Mouse (Mus musculus) brain, embryonic 14.5 days (tissue): ENCODE measurements around the gene Il2rb.

Experiments used
- CTCF ChIP-seq: fragments of 200-500 bp; IDR thresholded peaks from 2 replicates; pipeline ENCODE4 v1.5.1; 2012; ENCODE audit warnings: inconsistent platforms, mild to moderate bottlenecking, moderate library complexity, borderline replicate concordance; ENCODE audit not compliant: insufficient read depth, insufficient read length; ENCODE audit errors: extremely low read depth
- POLR2A ChIP-seq: fragments of 200-500 bp; IDR thresholded peaks from 2 replicates; pipeline ENCODE4 v1.6.1; 2012; ENCODE audit warnings: mild to moderate bottlenecking, inconsistent platforms, borderline replicate concordance; ENCODE audit not compliant: poor library complexity, insufficient read depth, insufficient read length, severe bottlenecking; ENCODE audit errors: extremely low read depth

DNA sequence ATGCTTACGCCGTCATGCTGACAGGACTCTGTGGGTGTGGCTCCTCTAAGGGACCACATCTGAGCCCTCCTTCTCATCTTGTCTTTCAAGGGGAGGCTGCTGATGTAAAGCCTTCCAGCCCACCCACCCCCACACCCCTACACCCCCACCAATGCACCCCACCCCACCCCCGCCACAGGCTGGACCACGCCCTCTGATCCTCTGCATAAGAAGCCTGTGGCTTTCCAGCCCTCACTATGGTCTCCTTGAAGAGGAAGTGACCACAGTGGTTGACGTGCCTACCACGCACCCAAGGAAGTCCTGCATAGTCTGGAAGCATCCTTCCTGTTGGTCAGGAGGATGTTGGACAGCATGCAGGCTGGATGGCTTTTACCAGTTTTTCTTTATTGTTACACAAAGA is 20.7 kb upstream of the Il2rb start:
- TF ChIP-seq POLR2A (no peak), CTCF (no peak)
